Mouse (Mus musculus) regulatory T cell (primary cell): ENCODE measurements around the gene Fbp1.
"Not testable (repeated sequence)": the region's sequence is repeated elsewhere in the genome, so short reads cannot be mapped to it uniquely, and the experiment has no call there.

Experiments used
- in situ Hi-C: fragments of 300-600 bp; cut with MboI, MseI; formaldehyde crosslinking; loops from one replicate; pipeline ENCODE4 v1.15.1; 2025; ENCODE audit warnings: high pct_unique_total_duplicates

Fbp1 gene

GRCm38 (mm10) chr13:62887712-62888441 is at the start of gene Fbp1:
Fbp1 (minus strand) TSS chr13:62888282.
- in situ Hi-C loops, result no loop called here

- in situ Hi-C loops, result loop anchor here (10.0 kb wide), 1 partner anchor 662 kb away; no protein-coding TSS in a partner anchor
These were observed 44.4 kb upstream of the Fbp1 start for GRCm38 (mm10) chr13:62932452-62932851.

GRCm38 (mm10) chr13:62929766-62930389 is 41.8 kb upstream of the Fbp1 start:
- in situ Hi-C loops, result loop anchor here (10.0 kb wide), 1 partner anchor 665 kb away; no protein-coding TSS in a partner anchor

- in situ Hi-C loops, result not testable (repeated sequence)
These were observed 41.1 kb upstream of the Fbp1 start for GRCm38 (mm10) chr13:62929144-62929543.

- in situ Hi-C loops, result no loop called here
These were observed 39.4 kb upstream of the Fbp1 start for GRCm38 (mm10) chr13:62927470-62927869.

GRCm38 (mm10) chr13:62926479-62926878 is 38.4 kb upstream of the Fbp1 start:
- in situ Hi-C loops, result no loop called here

- in situ Hi-C loops, result loop anchor here (5.0 kb wide), 1 partner anchor 409 kb away; no protein-coding TSS in a partner anchor
These were observed 35.1 kb upstream of the Fbp1 start for GRCm38 (mm10) chr13:62923182-62923581.

GRCm38 (mm10) chr13:62922645-62923044 is 34.6 kb upstream of the Fbp1 start:
- in situ Hi-C loops, result loop anchor here (5.0 kb wide), 1 partner anchor 410 kb away; no protein-coding TSS in a partner anchor

GRCm38 (mm10) chr13:62919647-62920341 is 31.7 kb upstream of the Fbp1 start:
- in situ Hi-C loops, result loop anchor here (5.0 kb wide), 1 partner anchor 413 kb away; no protein-coding TSS in a partner anchor

GRCm38 (mm10) chr13:62917416-62918110 is 29.5 kb upstream of the Fbp1 start:
- in situ Hi-C loops, result no loop called here

GRCm38 (mm10) chr13:62916675-62917074 is 28.6 kb upstream of the Fbp1 start:
- in situ Hi-C loops, result no loop called here

- in situ Hi-C loops, result no loop called here
These were observed 23.5 kb upstream of the Fbp1 start for GRCm38 (mm10) chr13:62911575-62911974.

GRCm38 (mm10) chr13:62910206-62910605 is 22.1 kb upstream of the Fbp1 start:
- in situ Hi-C loops, result no loop called here

- in situ Hi-C loops, result no loop called here
These were observed 21.7 kb upstream of the Fbp1 start for GRCm38 (mm10) chr13:62909776-62910175.

- in situ Hi-C loops, result no loop called here
These were observed 20.1 kb upstream of the Fbp1 start for GRCm38 (mm10) chr13:62908163-62908559.

GRCm38 (mm10) chr13:62907527-62908162 is 19.6 kb upstream of the Fbp1 start:
- in situ Hi-C loops, result no loop called here

GRCm38 (mm10) chr13:62901139-62901538 is 13.1 kb upstream of the Fbp1 start:
- in situ Hi-C loops, result no loop called here

GRCm38 (mm10) chr13:62897927-62898646 is 10.0 kb upstream of the Fbp1 start:
- in situ Hi-C loops, result no loop called here

GRCm38 (mm10) chr13:62893044-62893842 is 5.2 kb upstream of the Fbp1 start:
- in situ Hi-C loops, result no loop called here

- in situ Hi-C loops, result no loop called here
These were observed 1.2 kb upstream of the Fbp1 start for GRCm38 (mm10) chr13:62889311-62889710.
